Mouse (Mus musculus) kidney, embryonic 16.5 days (tissue): ENCODE measurements around the gene Clip2. TPM values are rescaled to one million over a fixed set of nuclear protein-coding genes. Genes with fewer than 3 reads are reported as not detected.

ENCODE experiments used
- ATAC-seq: fragments of 200-750 bp; cut with Nextera tagmentation; 2 replicates; pipeline ENCODE4 v1.8.0; 2017; ENCODE audit warnings: moderate TSS enrichment; ENCODE audit not compliant: low FRiP score, low TSS enrichment
- H3K27ac ChIP-seq: fragments of 300-500 bp; sonication (generic); 2 replicates; pipeline ENCODE4 v1.5.1; 2014; ENCODE audit warnings: low read length
- H3K27me3 ChIP-seq: fragments of 300-500 bp; sonication (generic); 2 replicates; pipeline ENCODE4 v1.6.1; 2014; ENCODE audit warnings: low read length, control low read depth, mixed read lengths; ENCODE audit not compliant: insufficient read depth
- H3K36me3 ChIP-seq: fragments of 300-500 bp; sonication (generic); 2 replicates; pipeline ENCODE4 v1.6.1; 2014; ENCODE audit warnings: low read length, control low read depth, mixed read lengths; ENCODE audit not compliant: insufficient read depth
- H3K4me1 ChIP-seq: fragments of 300-500 bp; sonication (generic); 2 replicates; pipeline ENCODE4 v1.6.1; 2014; ENCODE audit warnings: low read length, control low read depth, mixed read lengths; ENCODE audit not compliant: insufficient read depth
- H3K4me2 ChIP-seq: fragments of 300-500 bp; sonication (generic); replicated peaks from 2 replicates; pipeline ENCODE4 v1.6.1; 2014; ENCODE audit warnings: low read depth, low read length
- H3K4me3 ChIP-seq: fragments of 300-500 bp; sonication (generic); 2 replicates; pipeline ENCODE4 v1.5.1; 2014; ENCODE audit warnings: mild to moderate bottlenecking, low read length
- H3K9ac ChIP-seq: fragments of 300-500 bp; sonication (generic); replicated peaks from 2 replicates; pipeline ENCODE4 v1.6.1; 2014; ENCODE audit warnings: low read length
- H3K9me3 ChIP-seq: fragments of 300-500 bp; sonication (generic); 2 replicates; pipeline ENCODE4 v1.6.1; 2016; ENCODE audit warnings: low read length, control low read depth
- WGBS: fragments of 180-500 bp; shearing (Covaris S2); extraction: QIAGEN DNeasy Blood & Tissue Kit; methylation state at CpG from one replicate; pipeline ENCODE4 v1.1.7; 2014; 5-methylcytosine and 5-hydroxymethylcytosine counted together
- polyA plus RNA-seq: library from polyadenylated mRNA; unstranded; fragments of >200 nt; fragmentation: Nextera tagmentation; extraction: Ambion mirVana; gene quantifications from 2 replicates; pipeline ENCODE4 v1.2.1, GENCODE M21; 2015

Clip2 gene
- polyA plus RNA-seq, 1 experiment from 2014 or later, result 4.1 TPM

- no peak for ATAC-seq
These were observed 82.6 kb downstream of the Clip2 start for GRCm38 (mm10) chr5:134469559-134470150.

GRCm38 (mm10) chr5:134468158-134468765, 84.0 kb downstream of the Clip2 start:
- WGBS, result 76% methylated on average over 10 of the region's 10 CpGs

More at GRCm38 (mm10) chr5:134469559-134470150, 82.6 kb downstream of the Clip2 start:
- Histone ChIP-seq H3K4me3 (no peak overlapping the region), H3K27me3 (no peaks in the 10 kb centered on the region), H3K4me2 (no peak overlapping the region), H3K9me3 (no peaks in the 10 kb centered on the region), H3K27ac (no peak overlapping the region), H3K4me1 (peaks cover 12% of the 10 kb centered on the region), H3K9ac (no peak overlapping the region), H3K36me3 (no peaks in the 10 kb centered on the region)
- WGBS, result 82% methylated on average over 7 of the region's 7 CpGs

GRCm38 (mm10) chr5:134467030-134467549, 85.1 kb downstream of the Clip2 start:
- ATAC-seq, result no peak

More at GRCm38 (mm10) chr5:134468158-134468765, 84.0 kb downstream of the Clip2 start:
- no peak for ATAC-seq
- Histone ChIP-seq H3K27ac (no peak overlapping the region), H3K27me3 (no peaks in the 10 kb centered on the region), H3K4me3 (no peak overlapping the region), H3K4me1 (peaks cover 12% of the 10 kb centered on the region), H3K36me3 (no peaks in the 10 kb centered on the region), H3K9ac (no peak overlapping the region), H3K4me2 (no peak overlapping the region), H3K9me3 (no peaks in the 10 kb centered on the region)

GRCm38 (mm10) chr5:134466296-134467029, 85.8 kb downstream of the Clip2 start:
- Histone ChIP-seq H3K27me3 (no peaks in the 10 kb centered on the region), H3K36me3 (no peaks in the 10 kb centered on the region), H3K27ac (no peak overlapping the region), H3K4me2 (no peak overlapping the region), H3K4me1 (peaks cover 12% of the 10 kb centered on the region), H3K9me3 (no peaks in the 10 kb centered on the region), H3K9ac (no peak overlapping the region), H3K4me3 (no peak overlapping the region)
- 17% methylated on average over 21 of the region's 21 CpGs for WGBS
- no peak for ATAC-seq

More at GRCm38 (mm10) chr5:134467030-134467549, 85.1 kb downstream of the Clip2 start:
- no peak overlapping the region for H3K4me3 ChIP-seq
- H3K27ac ChIP-seq, result no peak overlapping the region
- 66% methylated on average over 8 of the region's 8 CpGs for WGBS
- no peak overlapping the region for H3K4me2 ChIP-seq
- H3K4me1 ChIP-seq, result peaks cover 12% of the 10 kb centered on the region
- no peaks in the 10 kb centered on the region for H3K9me3 ChIP-seq
- H3K27me3 ChIP-seq, result no peaks in the 10 kb centered on the region
- no peaks in the 10 kb centered on the region for H3K36me3 ChIP-seq
- H3K9ac ChIP-seq, result no peak overlapping the region

GRCm38 (mm10) chr5:134465197-134465596, 87.0 kb downstream of the Clip2 start:
- Histone ChIP-seq H3K27ac (no peak overlapping the region), H3K27me3 (no peaks in the 10 kb centered on the region), H3K4me1 (peaks cover 12% of the 10 kb centered on the region), H3K9me3 (no peaks in the 10 kb centered on the region), H3K4me2 (no peak overlapping the region), H3K9ac (no peak overlapping the region), H3K36me3 (no peaks in the 10 kb centered on the region), H3K4me3 (no peak overlapping the region)
- WGBS, result 77% methylated on average over 1 of the region's 1 CpGs
- no peak for ATAC-seq

- H3K4me3 ChIP-seq, result no peak overlapping the region
- H3K4me1 ChIP-seq, result peaks cover 12% of the 10 kb centered on the region
- no peak overlapping the region for H3K27ac ChIP-seq
- H3K4me2 ChIP-seq, result no peak overlapping the region
- ATAC-seq, result no peak
- no peaks in the 10 kb centered on the region for H3K9me3 ChIP-seq
- H3K9ac ChIP-seq, result no peak overlapping the region
- 86% methylated on average over 5 of the region's 5 CpGs for WGBS
- H3K36me3 ChIP-seq, result no peaks in the 10 kb centered on the region
- H3K27me3 ChIP-seq, result no peaks in the 10 kb centered on the region
These were observed 88.0 kb downstream of the Clip2 start for GRCm38 (mm10) chr5:134464225-134464624.

GRCm38 (mm10) chr5:134462731-134463130, 89.5 kb downstream of the Clip2 start:
- no peaks in the 10 kb centered on the region for H3K36me3 ChIP-seq
- no peak overlapping the region for H3K9ac ChIP-seq
- 82% methylated on average over 8 of the region's 8 CpGs for WGBS
- H3K27me3 ChIP-seq, result no peaks in the 10 kb centered on the region
- peaks cover 12% of the 10 kb centered on the region for H3K4me1 ChIP-seq
- H3K27ac ChIP-seq, result no peak overlapping the region
- no peak for ATAC-seq
- H3K4me3 ChIP-seq, result no peak overlapping the region
- H3K9me3 ChIP-seq, result no peaks in the 10 kb centered on the region
- no peak overlapping the region for H3K4me2 ChIP-seq

GRCm38 (mm10) chr5:134462316-134462715, 89.9 kb downstream of the Clip2 start:
- Histone ChIP-seq H3K27me3 (no peaks in the 10 kb centered on the region), H3K9ac (no peak overlapping the region), H3K4me1 (peaks cover 12% of the 10 kb centered on the region), H3K36me3 (no peaks in the 10 kb centered on the region), H3K4me3 (no peak overlapping the region), H3K27ac (no peak overlapping the region), H3K9me3 (no peaks in the 10 kb centered on the region), H3K4me2 (no peak overlapping the region)
- no peak for ATAC-seq
- 87% methylated on average over 2 of the region's 2 CpGs for WGBS

- no peak for ATAC-seq
- Histone ChIP-seq H3K9ac (no peak overlapping the region), H3K9me3 (no peaks in the 10 kb centered on the region), H3K4me2 (no peak overlapping the region), H3K36me3 (no peaks in the 10 kb centered on the region), H3K27ac (no peak overlapping the region), H3K27me3 (no peaks in the 10 kb centered on the region), H3K4me1 (no peaks in the 10 kb centered on the region; the same call in 1 of the 2 replicates), H3K4me3 (no peak overlapping the region)
- WGBS, result 96% methylated on average over 4 of the region's 4 CpGs
These were observed 91.7 kb downstream of the Clip2 start for GRCm38 (mm10) chr5:134460546-134460945.
